Mouse (Mus musculus): ENCODE results near the gene Ddc.

- TF ChIP-seq CTCF (IDR thresholded peaks at IDR 0.05; ENCODE audit: low read depth) (no peak), EP300 (IDR thresholded peaks at IDR 0.05; ENCODE audit: low read depth) (no peak)
Observed at GRCm38 (mm10) chr11:11934808-11935207, 36.9 kb upstream of the Ddc start.
